Mouse (Mus musculus): ENCODE data around the gene Olfr101.

Olfr101 gene

DNA sequence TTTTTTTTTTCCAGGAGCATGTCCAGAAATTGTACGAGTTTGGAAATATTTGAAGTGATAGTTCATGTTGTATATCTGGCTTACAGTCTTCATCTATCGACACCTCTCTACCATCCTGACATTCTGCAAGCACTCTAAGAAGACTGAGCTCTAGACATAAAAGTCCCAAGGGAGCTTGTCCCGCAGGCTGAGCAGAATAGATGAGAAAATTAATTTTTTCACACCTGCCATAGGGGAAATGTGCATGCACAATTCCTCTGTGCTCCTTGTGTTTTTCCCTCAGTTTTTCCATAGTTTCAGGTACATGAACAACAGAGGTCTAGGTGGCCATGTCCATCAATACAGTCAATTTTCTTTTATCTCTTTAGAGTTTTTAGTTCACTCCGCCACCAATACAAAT lies at the start of gene Olfr101:
Olfr101 (minus strand) TSS at position 101 of the 400 bp plus-strand sequence.
- DNase-seq (ENCODE audit: low read depth, low spot score), result no peak

DNA sequence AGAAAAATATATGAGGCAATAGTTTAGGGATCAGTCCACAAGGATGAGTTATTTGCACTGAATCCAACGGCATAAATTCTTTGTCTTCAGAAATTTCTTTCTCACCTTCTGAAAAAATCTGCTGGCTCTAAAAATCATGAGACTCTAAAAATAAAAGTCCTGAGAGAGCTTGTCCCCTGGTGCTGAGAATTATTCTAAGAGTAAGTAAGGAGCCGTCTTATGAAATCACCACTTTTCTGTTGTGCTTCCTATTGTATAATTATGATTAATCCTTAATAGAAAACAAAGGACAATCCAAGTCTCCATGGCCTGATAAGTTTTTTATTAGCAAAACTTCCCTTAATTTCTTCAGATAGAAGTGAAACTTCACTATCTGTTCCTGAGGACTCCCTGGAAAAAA lies 35.5 kb upstream of the Olfr101 start, which contains the start of gene Olfr103:
Olfr103 (minus strand) TSS at position 101 of the 400 bp plus-strand sequence.
- DNase-seq (ENCODE audit: low read depth, low spot score), result no peak

DNA sequence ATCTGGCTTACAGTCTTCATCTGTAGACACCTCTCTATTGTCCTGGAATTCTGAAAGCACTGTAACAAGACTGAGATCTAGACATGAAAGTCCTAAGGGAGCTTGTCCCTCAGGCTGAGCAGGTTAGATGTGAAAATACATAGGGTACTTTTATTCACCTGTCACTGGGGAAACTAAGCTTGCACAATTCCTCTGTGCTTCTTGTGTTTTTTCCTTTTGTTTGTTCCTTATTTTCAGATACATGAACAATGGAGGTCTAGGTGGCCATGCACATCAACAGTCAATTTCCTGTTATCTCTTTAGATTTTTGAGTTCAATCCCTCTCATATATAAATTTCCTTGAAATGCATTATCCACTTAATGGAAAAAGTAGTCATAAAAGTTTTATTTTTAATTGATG lies 12.8 kb upstream of the Olfr101 start, which contains the start of gene Olfr102:
Olfr102 (minus strand) TSS at position 101 of the 400 bp plus-strand sequence.
- DNase-seq (ENCODE audit: low read depth, low spot score), result no peak

DNA sequence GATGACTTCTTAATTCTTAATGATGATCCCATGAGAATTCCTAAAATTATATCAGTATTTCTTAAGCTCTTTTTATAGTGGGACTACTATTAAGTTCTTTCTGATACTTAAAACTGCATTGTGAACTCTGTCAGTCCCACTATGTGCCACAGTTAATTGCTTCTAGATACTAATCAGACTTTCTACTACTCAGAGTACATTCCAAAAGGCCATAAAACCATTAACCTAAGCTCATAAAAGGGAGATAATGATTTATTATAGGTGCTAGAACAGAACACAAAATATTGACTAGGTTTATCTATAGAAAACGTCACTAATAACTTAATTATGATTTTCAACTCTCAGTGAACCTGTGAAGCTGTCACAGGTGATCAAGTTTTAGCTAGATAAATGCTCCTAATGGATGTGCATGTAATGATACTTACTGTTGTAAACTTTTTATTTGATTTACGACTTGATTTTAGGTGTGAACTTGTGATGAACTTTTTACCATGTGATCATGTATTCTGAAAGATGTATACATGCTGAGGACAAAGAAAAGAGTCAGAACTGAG lies 6.1 kb upstream of the Olfr101 start:
- DNase-seq (ENCODE audit: low read depth, low spot score), result no peak

DNA sequence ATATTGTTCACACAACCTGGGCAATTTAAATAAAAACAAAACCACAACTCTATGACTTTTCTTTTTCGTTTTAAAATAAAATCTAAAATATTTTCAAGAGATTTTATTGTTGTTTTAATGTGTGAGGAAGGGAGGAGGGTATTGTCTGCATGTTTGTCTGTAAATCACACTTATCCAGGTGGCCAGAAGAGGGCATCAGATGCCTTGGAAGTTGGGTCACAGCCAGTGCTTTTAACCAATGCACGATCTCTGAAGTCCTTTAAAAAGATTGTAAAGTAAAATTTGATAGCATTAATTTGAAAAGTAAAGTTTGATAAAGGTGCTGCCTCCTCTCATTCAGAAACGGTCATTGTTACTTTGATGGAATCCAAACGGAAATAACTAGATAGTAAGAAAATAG lies 4.4 kb upstream of the Olfr101 start:
- peak; percentile 12 for DNase-seq (ENCODE audit: low read depth, low spot score)

DNA sequence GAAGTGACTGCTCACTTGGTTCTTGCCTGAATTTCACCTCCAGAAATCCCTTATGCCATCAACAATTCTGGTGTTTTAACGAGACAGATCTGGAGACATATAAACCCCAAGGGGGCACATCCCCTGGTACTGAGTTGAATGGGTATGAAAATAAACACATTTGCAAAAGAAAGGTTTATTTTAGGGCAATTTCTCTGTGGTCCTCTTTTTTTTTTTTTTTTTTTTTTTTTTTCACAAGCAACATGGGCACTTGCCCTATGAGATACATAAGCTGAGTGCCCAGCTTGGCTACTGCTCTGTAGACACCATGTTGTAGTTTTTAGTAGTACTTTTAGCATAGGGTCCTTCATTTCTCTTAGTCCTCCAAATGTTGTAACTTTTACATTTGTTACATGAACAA lies 20.8 kb downstream of the Olfr101 start, which contains the start of gene Olfr99:
Olfr99 (minus strand) TSS at position 101 of the 400 bp plus-strand sequence.
- no peak for DNase-seq (ENCODE audit: low read depth, low spot score)

DNA sequence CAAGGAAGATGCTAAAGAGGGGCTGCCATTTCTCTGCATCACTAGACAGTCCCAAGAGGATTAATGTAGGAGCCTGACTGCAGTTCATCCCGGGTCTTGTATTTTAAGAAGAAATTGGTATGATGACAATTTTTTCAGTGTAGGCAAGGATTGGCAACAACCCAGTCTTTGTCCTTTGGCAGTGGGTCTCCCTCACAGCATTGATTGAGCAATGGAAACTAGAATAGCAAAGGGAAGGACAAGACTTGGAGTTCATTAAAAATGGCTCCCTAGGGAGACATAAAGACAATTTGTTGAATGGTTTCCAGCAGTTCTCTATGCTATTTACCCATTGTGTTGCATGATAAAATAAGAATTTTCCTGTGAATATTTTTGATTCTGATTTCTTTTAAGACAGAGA lies 23.8 kb downstream of the Olfr101 start:
- DNase-seq (ENCODE audit: low read depth, low spot score), result no peak

DNA sequence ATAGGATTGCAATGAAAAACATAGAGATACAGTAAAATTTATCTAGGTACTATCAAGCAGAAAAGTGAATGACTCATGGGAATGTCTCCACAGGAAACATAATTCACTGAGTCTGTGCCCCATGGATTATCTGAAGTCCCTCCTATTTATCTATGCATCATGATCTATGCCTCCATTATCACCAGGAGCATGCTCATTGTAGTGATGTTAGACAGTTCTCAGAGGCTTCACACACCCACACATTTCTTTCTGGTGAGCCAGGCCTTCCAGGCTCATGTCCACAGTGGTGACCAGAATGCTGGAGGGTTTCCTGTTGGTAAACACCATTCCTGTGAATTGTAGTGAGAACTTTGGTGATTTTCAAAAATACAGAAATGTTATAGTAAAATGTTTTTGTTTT lies 27.5 kb downstream of the Olfr101 start:
- DNase-seq (ENCODE audit: low read depth, low spot score), result no peak

DNA sequence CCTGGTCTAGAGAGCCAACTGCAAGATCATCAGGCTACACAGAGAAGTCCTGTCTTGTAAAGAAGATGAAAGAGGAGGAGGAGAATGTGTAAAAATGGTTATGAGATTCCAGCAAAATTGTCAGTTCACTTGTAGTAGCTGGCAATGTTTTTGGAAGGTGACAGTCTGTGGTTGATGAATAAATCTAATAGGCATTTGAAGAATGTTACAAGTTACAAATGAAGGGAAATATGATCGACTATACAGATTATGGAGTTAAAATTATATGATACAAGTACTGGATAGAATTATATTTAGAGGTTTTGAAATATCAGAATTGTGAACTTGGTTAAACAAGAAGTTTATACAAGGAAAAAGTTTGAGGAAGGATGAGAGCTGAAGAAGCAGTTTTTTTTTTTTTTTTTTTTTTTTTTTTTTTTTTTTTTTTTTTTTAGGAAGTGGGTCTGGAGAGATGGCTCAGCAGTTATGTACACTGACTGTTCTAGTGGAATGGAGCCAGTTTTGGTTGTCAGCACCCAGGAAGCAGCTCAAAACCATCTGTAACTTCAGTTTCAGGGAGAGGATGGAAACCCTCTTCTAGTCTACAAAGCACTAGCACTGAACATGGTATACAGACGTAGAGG lies 28.4 kb downstream of the Olfr101 start:
- DNase-seq (ENCODE audit: low read depth, low spot score), result no peak

DNA sequence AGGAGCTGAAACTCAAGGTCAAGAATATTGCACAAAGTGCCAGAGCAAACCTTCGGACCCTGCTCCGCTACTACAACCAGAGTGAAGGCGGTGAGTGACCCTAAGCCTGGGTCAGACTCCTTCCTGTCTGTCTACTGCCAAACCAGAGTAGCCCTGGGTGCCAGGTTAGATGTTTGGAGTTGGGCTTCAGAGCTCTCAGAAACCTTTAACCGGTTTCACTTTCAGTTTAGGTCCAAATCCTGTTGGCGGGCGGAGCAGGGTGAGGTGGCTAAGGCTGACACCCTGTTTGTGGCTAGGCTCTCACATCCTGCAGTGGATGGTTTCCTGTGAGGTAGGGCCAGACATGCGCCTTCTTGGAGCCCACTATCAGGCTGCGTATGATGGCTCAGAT lies 33.4 kb downstream of the Olfr101 start:
- no peak for DNase-seq (ENCODE audit: low read depth, low spot score)

DNA sequence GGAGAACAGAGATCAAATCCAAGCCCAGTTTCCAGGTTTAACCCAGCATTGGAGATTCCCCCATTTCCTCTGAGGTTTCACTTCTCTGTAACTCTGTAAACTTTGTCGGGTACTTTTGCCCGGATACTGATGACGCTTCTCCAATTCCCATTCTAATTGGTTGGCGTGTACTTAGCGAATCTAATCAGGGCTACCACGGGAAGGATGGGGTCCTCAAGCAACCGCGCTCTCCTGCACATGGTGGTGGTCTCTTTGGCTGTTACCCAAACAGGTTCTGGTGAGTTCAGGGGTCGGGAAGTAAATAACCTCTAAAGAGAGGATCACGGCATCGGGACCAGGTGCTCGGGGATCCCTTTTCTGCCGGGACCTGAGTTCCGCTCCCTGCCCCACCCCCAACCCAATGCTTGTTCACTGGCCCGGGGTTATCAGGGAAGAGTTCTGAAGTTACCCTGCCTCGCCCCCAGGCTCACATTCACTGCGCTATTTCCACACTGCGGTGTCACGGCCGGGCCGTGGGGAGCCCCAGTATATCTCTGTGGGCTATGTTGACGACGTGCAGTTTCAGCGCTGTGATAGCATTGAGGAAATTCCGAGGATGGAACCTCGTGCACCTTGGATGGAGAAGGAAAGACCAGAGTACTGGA lies 33.9 kb downstream of the Olfr101 start, which contains the start of gene H2-M3:
H2-M3 (plus strand) TSS at position 163 of the 644 bp plus-strand sequence.
- DNase-seq (ENCODE audit: low read depth, low spot score), result peak; percentile 88

DNA sequence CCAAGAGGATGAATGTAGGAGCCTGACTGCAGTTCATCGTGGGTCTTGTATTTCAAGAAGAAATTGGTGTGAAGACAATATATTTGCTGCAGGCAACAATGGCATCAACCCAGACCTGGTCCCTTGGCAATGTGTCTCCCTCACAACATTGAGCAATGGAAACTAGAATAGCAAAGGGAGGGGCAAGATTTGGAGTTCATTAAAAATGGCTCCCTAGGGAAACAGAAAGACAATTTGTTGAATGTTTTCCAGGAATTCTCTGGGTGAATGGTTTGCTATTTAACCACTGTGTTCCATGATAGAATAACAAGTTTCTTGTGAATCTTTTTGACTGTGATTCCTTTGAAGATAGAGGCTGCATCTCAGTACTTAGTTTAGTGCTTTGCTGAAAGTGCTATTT lies 40.5 kb downstream of the Olfr101 start, which contains the start of gene Olfr98:
Olfr98 (minus strand) TSS at position 124 of the 400 bp plus-strand sequence.
- no peak for DNase-seq (ENCODE audit: low read depth, low spot score)

DNA sequence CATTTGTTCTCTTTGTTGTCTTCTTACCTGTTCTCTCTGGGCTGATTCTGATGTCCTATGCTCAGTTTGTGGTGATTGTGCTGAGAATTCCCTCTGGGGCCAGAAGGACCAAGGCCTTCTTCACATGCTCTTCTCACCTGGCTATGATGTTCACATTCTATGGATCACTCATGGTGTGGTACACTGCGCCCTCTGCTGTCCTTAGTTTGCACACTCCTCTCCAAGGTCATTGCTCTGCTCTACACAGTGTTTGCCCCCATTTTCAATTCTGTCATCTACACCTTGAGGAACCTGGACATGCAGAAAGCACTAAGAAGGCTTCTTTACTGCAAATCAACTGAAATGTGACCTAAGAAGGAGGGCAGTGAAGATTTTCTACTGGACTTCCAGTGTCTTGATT lies 53.6 kb downstream of the Olfr101 start:
- DNase-seq (ENCODE audit: low read depth, low spot score), result no peak

DNA sequence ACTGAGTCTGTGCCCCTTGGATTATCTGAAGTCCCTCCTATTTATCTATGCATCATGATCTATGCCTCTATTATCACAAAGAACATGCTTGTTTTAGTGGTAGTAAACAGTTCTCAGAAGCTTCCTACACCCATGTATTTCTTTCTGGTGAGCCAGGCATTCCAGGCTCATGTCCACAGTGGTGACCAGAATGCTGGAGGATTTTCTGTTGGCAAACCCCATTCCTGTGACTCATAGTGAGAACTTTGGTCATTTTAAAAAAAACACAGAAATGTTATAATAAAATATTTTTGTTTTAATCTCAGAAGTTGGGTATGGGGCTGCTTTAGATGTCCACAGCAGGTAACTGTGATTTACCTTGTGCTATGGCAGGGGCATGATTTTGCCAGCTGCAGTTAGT lies 54.7 kb downstream of the Olfr101 start:
- no peak for DNase-seq (ENCODE audit: low read depth, low spot score)

Measured in mesoderm, embryonic 11.5 days (tissue).